Mouse (Mus musculus) erythroblast, embryonic 14.5 days (primary cell): ENCODE data around the gene Qrich1. TPM values are rescaled to one million over a fixed set of nuclear protein-coding genes. Genes with fewer than 3 reads are reported as not detected.

Experiments used
- H3K27me3 ChIP-seq: 2 replicates; pipeline ENCODE4 v1.6.1; 2012; ENCODE audit warnings: inconsistent platforms; ENCODE audit not compliant: control insufficient read depth
- H3K36me3 ChIP-seq: 2 replicates; pipeline ENCODE4 v1.6.1; 2012; ENCODE audit warnings: mild to moderate bottlenecking, inconsistent platforms; ENCODE audit not compliant: control insufficient read depth
- H3K4me1 ChIP-seq: 2 replicates; pipeline ENCODE4 v1.6.1; 2012; ENCODE audit warnings: inconsistent platforms; ENCODE audit not compliant: control insufficient read depth
- H3K4me3 ChIP-seq: replicated peaks from 2 replicates; pipeline ENCODE3; 2012; ENCODE audit warnings: moderate library complexity, mild to moderate bottlenecking, inconsistent platforms
- H3K9me3 ChIP-seq: 2 replicates; pipeline ENCODE4 v1.6.1; 2012; ENCODE audit warnings: low read length, inconsistent platforms, mixed read lengths; ENCODE audit not compliant: control insufficient read depth
- GATA1 ChIP-seq: IDR thresholded peaks from 2 replicates; pipeline ENCODE4 v1.6.1; 2012; ENCODE audit warnings: low read length, inconsistent platforms, mixed read lengths
- TAL1 ChIP-seq: IDR thresholded peaks from 3 replicates; pipeline ENCODE4 v1.6.1; 2012; ENCODE audit warnings: low read length, inconsistent platforms, mixed read lengths
- polyA plus RNA-seq: library from polyadenylated mRNA; stranded (reverse); fragments of >175 nt; gene quantifications from 2 replicates; pipeline ENCODE4 v1.2.3, GENCODE M21; 2012

The Qrich1 gene
- polyA plus RNA-seq, 1 experiment: 3.5 TPM

DNA sequence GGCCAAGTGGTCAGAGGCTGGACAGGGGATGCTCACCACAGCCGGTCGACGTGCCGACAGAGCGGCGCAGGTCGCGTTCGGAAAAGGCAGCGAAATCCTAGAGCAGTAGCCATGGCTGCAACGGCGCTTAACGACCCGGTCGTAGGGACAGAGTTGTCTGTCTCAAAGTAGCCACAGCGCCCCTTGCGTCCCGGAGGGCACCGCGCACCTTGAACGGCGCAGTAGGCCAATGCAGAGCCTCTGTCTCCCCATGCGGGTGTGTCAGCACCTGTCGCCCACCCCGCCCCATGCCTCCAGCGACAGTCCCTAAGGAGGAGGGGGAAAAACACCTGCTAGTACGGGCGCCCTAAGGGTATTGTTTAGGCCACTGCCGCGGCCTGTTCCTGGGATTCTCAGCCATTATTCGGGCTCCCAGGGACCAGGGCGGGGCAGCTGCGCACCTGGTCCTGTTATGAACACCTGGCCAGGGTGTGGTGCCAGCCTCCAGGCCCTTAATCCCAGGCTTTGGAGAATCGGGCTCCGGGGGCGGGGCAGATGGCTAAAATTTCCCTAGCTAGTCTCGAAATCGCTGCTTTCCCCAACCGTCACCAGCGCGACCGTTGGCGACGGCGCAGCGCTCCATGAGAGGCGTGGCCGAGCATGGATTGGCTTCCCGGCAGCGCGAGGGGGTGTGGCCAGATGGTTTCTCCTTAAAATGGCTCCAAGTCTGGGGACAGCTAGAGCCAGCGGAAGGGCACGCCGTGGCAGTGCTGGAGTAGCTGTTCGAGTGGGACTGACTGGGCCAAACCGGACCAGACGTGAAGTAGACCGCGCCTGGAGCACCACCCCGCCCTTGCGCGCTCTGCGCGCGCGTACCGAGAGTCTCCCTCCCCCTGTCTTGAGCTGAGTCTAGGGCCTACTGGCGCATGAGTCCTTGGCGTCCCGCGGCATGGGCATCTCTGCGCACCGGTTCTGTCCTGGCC, 50.5 kb downstream of the Qrich1 start, which contains the start of gene Ndufaf3:
TSS of gene Ndufaf3 (minus strand) at position 620 of the 962 bp plus-strand sequence.
- peaks cover 87% of the 10 kb centered on the region for H3K4me1 ChIP-seq
- H3K36me3 ChIP-seq: peaks cover 59% of the 10 kb centered on the region
- peak within 1 kb of the TSS; percentile 73 for H3K4me3 ChIP-seq
- no peaks in the 10 kb centered on the region for H3K9me3 ChIP-seq
- no peaks in the 10 kb centered on the region for H3K27me3 ChIP-seq
- TF ChIP-seq GATA1 (no peak), TAL1 (no peak)

- Histone ChIP-seq H3K9me3 (no peaks in the 10 kb centered on the region), H3K4me3 (peak overlapping the region; percentile 73), H3K4me1 (peaks cover 82% of the 10 kb centered on the region), H3K36me3 (peaks cover 59% of the 10 kb centered on the region), H3K27me3 (no peaks in the 10 kb centered on the region)
- no peak for TF ChIP-seq GATA1
- no peak for TF ChIP-seq TAL1
Observed at GRCm38 (mm10) chr9:108567931-108568419, 51.4 kb downstream of the Qrich1 start.

DNA sequence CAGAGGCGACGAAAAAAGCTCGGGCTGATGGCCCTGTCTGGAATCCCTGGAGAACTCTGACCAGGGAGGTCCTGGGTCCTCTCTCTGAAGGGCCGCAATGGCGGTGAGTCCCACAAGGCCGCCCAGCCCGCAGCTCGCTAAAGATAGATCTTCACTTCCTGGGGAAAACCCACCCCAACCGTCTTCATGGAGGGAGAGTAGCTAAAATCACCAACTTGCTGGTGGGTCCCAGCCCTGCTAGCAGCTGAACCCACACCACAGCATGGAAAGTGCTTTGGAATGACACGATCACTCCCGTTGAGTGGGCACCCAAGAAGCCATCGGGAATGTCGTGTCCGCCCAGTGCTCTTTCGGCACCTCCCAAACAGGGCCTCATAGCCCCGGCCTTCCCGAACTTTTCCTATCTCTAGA, 51.9 kb downstream of the Qrich1 start:
- TF ChIP-seq GATA1 (no peak), TAL1 (no peak)
- peak overlapping the region; percentile 73 for H3K4me3 ChIP-seq
- H3K9me3 ChIP-seq: no peaks in the 10 kb centered on the region
- H3K27me3 ChIP-seq: no peaks in the 10 kb centered on the region
- peaks cover 78% of the 10 kb centered on the region for H3K4me1 ChIP-seq
- peaks cover 59% of the 10 kb centered on the region for H3K36me3 ChIP-seq

DNA sequence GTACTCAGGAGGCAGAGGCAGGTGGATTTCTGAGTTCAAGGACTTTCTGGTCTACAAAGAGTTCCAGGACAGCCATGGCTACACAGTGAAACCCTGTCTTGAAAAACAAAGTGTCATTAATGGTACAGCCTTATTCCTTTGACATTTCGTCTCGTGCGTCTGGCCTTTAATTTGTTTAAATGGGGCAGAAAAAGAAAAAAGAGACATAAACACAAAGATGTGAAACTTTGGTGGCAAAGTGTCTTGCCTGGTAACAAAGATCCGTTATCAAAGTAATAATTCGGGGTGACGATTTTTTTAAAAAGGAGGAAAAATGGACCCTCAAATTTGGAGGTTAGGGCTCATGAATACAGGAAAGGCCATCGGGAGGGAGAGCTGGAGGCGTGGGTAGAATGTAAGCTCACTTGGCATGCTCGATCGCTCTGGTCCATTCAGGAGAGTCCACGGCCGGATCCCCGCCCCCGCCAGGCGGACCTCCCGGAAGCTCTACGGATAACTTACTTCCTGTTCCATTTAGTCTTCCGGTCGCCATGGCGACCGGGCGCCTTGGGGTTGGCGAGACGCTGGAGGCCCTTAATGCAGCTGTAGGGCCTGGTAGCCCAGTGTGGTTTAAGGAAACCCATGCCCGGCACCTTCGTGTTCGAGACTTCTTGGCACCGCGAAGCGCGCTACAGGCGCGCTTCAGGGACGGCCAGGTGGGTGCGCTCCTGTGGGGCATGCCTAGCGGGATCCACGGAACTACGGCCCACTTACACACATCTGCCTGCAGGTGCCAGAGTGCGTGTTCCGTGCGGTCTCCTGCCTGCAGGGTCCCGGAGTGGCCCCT, 53.0 kb downstream of the Qrich1 start, which contains the start of gene Dalrd3:
TSS of gene Dalrd3 (plus strand) at position 506 of the 826 bp plus-strand sequence.
- H3K9me3 ChIP-seq: no peaks in the 10 kb centered on the region
- TF ChIP-seq TAL1: no peak
- TF ChIP-seq GATA1: no peak
- peaks cover 72% of the 10 kb centered on the region for H3K4me1 ChIP-seq
- H3K27me3 ChIP-seq: no peaks in the 10 kb centered on the region
- H3K36me3 ChIP-seq: peaks cover 59% of the 10 kb centered on the region
- peak within 1 kb of the TSS; percentile 82 for H3K4me3 ChIP-seq

DNA sequence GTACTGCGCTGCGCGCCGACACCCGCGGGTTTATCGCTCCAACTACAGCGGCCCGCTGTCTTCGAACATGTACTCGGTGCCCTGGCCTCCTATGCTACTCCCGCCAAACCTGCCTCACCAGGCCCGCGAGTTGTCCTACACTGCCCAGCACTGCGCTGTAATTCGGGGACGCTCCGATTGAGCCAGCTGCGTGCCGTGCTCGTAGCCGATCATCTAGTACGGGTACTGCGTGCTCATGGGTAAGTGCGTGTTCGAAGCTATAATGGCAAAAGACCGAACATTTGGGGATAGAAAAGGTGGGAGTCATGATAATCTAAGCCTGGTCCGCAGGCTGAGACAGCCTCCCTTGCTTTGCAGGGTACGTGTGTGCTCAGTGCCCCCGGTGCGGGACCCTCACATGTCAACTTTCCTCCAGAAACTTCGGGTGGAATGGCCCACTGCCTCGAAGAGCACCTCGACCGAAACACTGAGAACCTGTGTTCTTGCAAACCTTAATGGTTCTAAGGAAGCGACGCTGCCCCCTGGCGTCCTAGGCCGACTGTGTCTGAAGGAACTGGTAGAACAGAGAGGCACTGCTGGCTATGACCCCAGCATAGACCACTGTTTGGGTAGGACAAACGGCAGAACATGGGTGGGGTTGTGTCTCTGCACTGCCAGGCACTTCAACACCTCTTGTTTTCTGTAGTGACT, 53.7 kb downstream of the Qrich1 start:
- peaks cover 59% of the 10 kb centered on the region for H3K36me3 ChIP-seq
- TF ChIP-seq TAL1 (no peak), GATA1 (no peak)

GRCm38 (mm10) chr9:108571401-108571973, 54.9 kb downstream of the Qrich1 start:
- Histone ChIP-seq H3K36me3 (peaks cover 60% of the 10 kb centered on the region), H3K4me1 (peaks cover 56% of the 10 kb centered on the region), H3K27me3 (no peaks in the 10 kb centered on the region), H3K4me3 (no peak overlapping the region), H3K9me3 (no peaks in the 10 kb centered on the region)
- TF ChIP-seq GATA1 (no peak), TAL1 (no peak)

More for the DNA sequence above, 53.7 kb downstream of the Qrich1 start:
- Histone ChIP-seq H3K4me3 (peak overlapping the region; percentile 82), H3K27me3 (no peaks in the 10 kb centered on the region), H3K9me3 (no peaks in the 10 kb centered on the region), H3K4me1 (peaks cover 67% of the 10 kb centered on the region)

DNA sequence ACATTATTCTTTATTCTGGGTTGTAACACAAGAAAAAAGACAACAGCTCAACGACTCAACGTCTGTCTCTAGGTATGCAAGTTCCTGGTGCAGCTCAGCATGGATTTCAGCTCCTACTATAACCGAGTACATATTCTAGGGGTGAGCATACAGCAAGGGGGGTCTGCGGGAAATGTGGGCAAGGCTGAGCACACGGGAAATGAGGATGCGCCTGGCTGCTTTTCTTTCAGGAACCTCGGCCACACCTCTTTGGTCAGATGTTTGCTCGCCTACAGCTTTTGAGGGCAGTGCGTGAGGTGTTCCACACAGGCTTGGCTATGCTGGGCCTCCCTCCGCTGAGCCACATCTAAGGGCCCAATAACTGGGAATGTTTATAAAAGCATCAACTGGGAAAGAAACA, 55.7 kb downstream of the Qrich1 start:
- peaks cover 57% of the 10 kb centered on the region for H3K4me1 ChIP-seq
- no peak overlapping the region for H3K4me3 ChIP-seq
- peaks cover 62% of the 10 kb centered on the region for H3K36me3 ChIP-seq
- H3K27me3 ChIP-seq: no peaks in the 10 kb centered on the region
- no peaks in the 10 kb centered on the region for H3K9me3 ChIP-seq
- TF ChIP-seq TAL1 (no peak), GATA1 (no peak)
